Mouse (Mus musculus): ENCODE measurements at regions not wholly inside any gene's neighbourhood (a gene's known extent, or its start where the extent isn't known, plus 50 kb on each side); places are given as distances from the start of the nearest gene placed in this dataset.

DNA sequence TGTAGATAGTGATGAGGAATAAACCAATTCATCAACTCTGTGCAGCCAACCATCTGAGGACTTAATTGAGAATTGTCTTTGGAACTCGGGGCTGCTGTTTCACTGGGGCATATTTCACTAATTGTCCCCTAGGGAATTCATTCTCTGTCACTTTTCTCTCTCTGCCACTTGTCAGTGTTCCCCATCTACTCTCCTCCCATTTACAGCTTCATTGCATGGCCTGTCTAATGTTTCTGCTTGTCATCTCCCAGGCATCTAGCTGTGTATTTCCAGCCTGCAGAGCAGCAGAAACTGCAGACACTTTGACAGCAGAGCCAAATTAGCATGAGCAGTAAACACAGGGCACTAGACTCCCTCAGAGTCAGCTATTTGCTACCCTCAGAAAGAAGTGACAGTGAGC, 1105.2 kb downstream of the Ntrk3 start:
- Histone ChIP-seq H3K9ac (no peak overlapping the region), H3K27ac (replicated peaks) (no peak overlapping the region), H3K9me3 (no peaks in the 10 kb centered on the region), H3K27me3 (no peaks in the 10 kb centered on the region), H3K4me1 (replicated peaks) (0 out of 2 replicates have a peak, but pooled peaks cover 6% of the 10 kb centered on the region), H3K4me3 (no peak overlapping the region), H3K4me2 (no peak overlapping the region), H3K36me3 (no peaks in the 10 kb centered on the region)
- WGBS, result 10% methylated on average over 1 of the region's 1 CpGs
- ATAC-seq (ENCODE audit: low FRiP score, low read depth), result peak; percentile 73; the same call in 1 of the 2 replicates

DNA sequence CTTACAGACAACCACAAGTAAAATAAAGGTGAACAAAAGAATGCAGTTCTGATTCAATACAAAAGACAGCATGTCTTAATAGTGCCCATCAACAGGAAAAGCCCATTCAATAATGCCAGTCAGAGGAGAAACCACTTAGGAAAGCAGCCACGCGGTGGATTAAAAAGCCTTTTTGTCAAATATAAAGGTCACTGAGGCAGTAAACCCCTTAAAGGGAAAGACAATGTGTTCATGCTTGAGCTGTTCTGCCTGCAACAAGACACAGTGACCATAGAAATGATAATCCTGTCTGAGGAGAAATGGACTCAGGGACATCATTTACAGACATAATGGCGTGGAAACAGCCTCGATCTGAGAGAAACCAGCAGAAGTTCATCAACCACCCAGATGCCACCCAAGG, 1114.3 kb downstream of the Ntrk3 start:
- ATAC-seq (ENCODE audit: low FRiP score, low read depth), result no peak
- Histone ChIP-seq H3K27ac (replicated peaks) (0 out of 2 replicates have a peak overlapping the region, but pooled peaks have one; percentile 30), H3K4me2 (no peak overlapping the region), H3K9ac (no peak overlapping the region), H3K36me3 (no peaks in the 10 kb centered on the region), H3K27me3 (no peaks in the 10 kb centered on the region), H3K4me3 (no peak overlapping the region), H3K4me1 (replicated peaks) (peaks cover 11% of the 10 kb centered on the region), H3K9me3 (no peaks in the 10 kb centered on the region)
- 14% methylated on average over 4 of the region's 4 CpGs for whole genome bisulfite sequencing

DNA sequence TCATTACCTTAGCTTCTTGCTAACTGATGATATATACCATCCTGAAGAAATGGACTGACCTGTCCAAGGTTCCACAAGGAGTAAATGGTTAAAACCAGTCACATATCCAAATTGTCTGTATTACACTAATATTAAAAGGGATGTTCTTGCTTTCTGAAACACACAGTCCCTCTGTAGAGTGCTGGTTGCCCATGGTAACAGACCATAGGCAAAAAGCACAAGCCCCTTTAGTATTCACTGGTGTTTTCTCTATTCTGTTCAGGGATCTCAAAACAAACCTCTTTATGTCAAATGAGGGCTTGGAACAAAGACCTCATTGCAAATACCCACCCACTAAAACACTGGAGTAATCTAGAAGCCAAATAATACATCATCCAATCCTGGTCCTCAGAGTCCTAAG, 1114.9 kb downstream of the Ntrk3 start:
- H3K4me3 ChIP-seq, result no peak overlapping the region
- peaks cover 11% of the 10 kb centered on the region for H3K4me1 ChIP-seq (replicated peaks)
- no peak overlapping the region for H3K9ac ChIP-seq
- H3K36me3 ChIP-seq, result no peaks in the 10 kb centered on the region
- H3K27ac ChIP-seq (replicated peaks), result 0 out of 2 replicates have a peak overlapping the region, but pooled peaks have one; percentile 30
- H3K27me3 ChIP-seq, result no peaks in the 10 kb centered on the region
- no peaks in the 10 kb centered on the region for H3K9me3 ChIP-seq
- no peak overlapping the region for H3K4me2 ChIP-seq
- ATAC-seq (ENCODE audit: low FRiP score, low read depth), result no peak

DNA sequence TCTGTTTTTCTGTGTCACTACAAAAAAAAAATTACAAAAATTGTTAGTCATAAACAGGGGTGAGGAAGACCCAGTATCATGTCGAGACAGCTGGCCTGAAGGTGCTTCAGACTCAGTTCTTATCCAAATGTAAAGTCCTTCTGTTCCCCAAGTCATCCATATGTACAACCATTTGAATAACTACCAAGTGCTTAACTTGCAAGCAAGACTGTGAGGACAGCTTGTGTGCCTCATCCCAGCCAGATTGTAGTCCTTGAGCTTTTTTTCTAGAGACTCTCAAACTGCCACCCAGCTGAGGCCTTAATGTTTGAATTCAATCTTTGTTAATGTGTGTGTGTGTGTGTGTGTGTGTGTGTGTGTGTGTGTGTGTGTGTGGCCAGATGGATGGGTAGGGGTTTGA, 1164.9 kb downstream of the Ntrk3 start:
- WGBS, result 79% methylated on average over 1 of the region's 1 CpGs
- Histone ChIP-seq H3K4me2 (no peak overlapping the region), H3K36me3 (no peaks in the 10 kb centered on the region), H3K27ac (replicated peaks) (no peak overlapping the region), H3K4me1 (replicated peaks) (no peaks in the 10 kb centered on the region), H3K4me3 (no peak overlapping the region), H3K9me3 (no peaks in the 10 kb centered on the region), H3K9ac (no peak overlapping the region), H3K27me3 (no peaks in the 10 kb centered on the region)
- no peak for ATAC-seq (ENCODE audit: low FRiP score, low read depth)

DNA sequence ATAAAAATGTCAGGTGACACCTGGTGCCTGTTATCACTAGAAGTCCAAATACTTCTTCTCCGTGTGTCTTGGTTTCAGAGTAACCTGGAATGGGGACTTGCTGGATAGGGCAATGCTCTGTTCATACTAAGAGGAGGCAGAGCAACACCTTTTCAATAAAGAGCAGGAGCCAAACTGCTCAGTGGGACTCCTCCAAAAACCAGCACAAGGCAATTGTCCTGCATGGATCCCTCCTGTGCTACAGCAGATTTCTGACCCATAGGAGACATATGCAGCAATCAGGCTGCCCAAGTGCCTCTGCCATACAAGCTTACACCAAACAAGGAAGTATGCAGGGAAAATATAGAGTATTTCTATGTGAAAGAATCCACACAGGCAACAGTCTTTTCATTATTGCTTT, 1178.7 kb downstream of the Ntrk3 start:
- H3K4me1 ChIP-seq (replicated peaks), result no peaks in the 10 kb centered on the region

DNA sequence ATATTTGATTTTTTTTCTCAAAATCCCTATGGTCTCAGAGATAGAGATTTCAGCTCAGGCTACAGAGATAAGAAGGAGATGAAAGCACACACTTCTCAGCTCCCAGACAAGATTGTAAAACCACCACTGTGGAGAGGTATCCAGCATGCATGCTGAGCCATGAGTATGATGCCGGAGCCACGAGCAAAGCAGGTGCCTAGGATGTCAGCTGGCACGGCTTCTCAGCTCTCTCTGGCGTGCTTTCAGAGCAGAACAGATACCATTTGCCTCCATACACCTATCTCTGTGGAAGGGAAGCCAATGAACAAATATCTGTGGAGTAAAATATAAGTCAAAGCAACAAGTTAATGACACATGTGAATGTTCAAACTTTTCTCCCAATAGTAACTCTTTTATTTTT, 1179.3 kb downstream of the Ntrk3 start:
- no peaks in the 10 kb centered on the region for H3K27me3 ChIP-seq
- H3K4me3 ChIP-seq, result no peak overlapping the region
- H3K4me2 ChIP-seq, result no peak overlapping the region
- no peak for ATAC-seq (ENCODE audit: low FRiP score, low read depth)
- no peaks in the 10 kb centered on the region for H3K4me1 ChIP-seq (replicated peaks)
- WGBS, result 71% methylated on average over 4 of the region's 4 CpGs
- H3K36me3 ChIP-seq, result no peaks in the 10 kb centered on the region
- no peaks in the 10 kb centered on the region for H3K9me3 ChIP-seq
- no peak overlapping the region for H3K9ac ChIP-seq
- no peak overlapping the region for H3K27ac ChIP-seq (replicated peaks)

More for the DNA sequence above, 1178.7 kb downstream of the Ntrk3 start:
- H3K9me3 ChIP-seq, result no peaks in the 10 kb centered on the region
- ATAC-seq (ENCODE audit: low FRiP score, low read depth), result no peak
- no peaks in the 10 kb centered on the region for H3K27me3 ChIP-seq
- H3K27ac ChIP-seq (replicated peaks), result no peak overlapping the region
- H3K36me3 ChIP-seq, result no peaks in the 10 kb centered on the region
- no peak overlapping the region for H3K9ac ChIP-seq
- H3K4me3 ChIP-seq, result no peak overlapping the region
- WGBS, result 55% methylated on average over 1 of the region's 1 CpGs
- H3K4me2 ChIP-seq, result no peak overlapping the region

DNA sequence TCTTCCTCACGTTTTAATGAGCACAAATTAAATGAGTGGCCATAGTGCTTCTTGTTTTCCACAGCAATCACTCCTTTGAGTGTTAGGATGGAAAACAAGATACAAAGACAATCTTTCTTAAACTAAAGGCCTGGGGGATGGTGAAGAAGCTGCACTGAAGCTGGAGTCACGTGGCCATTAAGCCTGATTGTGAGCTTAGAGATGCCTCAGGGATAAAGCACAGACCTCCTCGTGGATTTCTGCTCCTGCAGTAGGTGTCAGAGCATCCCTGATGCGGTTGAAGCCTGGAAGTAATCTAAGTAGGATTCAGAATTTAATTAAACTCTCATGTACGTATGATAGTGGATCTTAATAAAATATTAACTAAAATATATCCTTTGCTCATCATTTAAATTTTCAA, 1200.9 kb downstream of the Ntrk3 start:
- Histone ChIP-seq H3K4me2 (no peak overlapping the region), H3K27me3 (no peaks in the 10 kb centered on the region), H3K9me3 (no peaks in the 10 kb centered on the region), H3K36me3 (no peaks in the 10 kb centered on the region), H3K27ac (replicated peaks) (no peak overlapping the region; the same call in 1 of the 2 replicates), H3K9ac (no peak overlapping the region), H3K4me1 (replicated peaks) (0 out of 2 replicates have a peak, but pooled peaks cover 4% of the 10 kb centered on the region), H3K4me3 (no peak overlapping the region)
- ATAC-seq (ENCODE audit: low FRiP score, low read depth), result no peak
- WGBS, result 34% methylated on average over 5 of the region's 5 CpGs

DNA sequence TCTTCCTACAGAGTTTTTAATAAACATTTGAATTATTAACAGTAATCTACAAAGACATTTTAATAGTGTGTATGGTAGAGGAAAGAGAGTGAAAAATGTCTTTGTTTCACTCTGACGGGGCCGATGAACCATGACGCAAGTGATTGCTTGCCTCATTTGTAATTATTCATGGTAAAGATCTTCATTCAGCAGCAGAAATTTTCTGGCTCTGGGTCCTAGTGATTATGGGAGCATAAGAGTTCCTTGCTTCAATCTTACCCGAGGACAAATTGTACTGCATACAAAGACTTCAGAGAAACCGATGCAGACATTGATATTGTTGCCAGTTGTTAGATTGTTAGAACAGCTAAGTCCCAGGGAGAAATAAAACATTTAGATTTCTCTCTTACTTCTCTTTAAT, 1209.9 kb downstream of the Ntrk3 start:
- no peak for ATAC-seq (ENCODE audit: low FRiP score, low read depth)
- Histone ChIP-seq H3K4me3 (no peak overlapping the region), H3K9ac (no peak overlapping the region), H3K4me2 (no peak overlapping the region), H3K27me3 (no peaks in the 10 kb centered on the region), H3K36me3 (no peaks in the 10 kb centered on the region), H3K4me1 (replicated peaks) (no peaks in the 10 kb centered on the region), H3K9me3 (no peaks in the 10 kb centered on the region), H3K27ac (replicated peaks) (no peak overlapping the region)
- WGBS, result 24% methylated on average over 5 of the region's 5 CpGs

DNA sequence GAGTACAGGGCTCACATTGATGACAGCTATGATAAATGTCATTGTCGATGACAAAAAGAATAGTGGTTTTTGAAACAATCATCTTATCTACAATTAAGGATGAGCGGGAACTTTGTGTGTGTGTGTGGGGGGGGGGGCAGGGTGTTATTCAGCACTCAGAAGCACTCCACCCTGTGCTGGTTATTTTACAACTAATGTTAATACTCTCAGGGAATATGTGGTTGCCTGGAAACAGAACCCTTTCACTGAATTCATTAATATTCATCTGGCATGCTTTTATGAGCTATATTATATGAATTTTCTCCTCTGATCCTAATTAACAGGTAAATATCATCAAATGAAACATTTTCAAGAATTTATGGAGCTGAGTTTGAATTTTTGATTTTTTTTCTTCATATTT, 1228.2 kb downstream of the Ntrk3 start:
- Histone ChIP-seq H3K4me1 (replicated peaks) (0 out of 2 replicates have a peak, but pooled peaks cover 5% of the 10 kb centered on the region), H3K36me3 (no peaks in the 10 kb centered on the region), H3K4me3 (no peak overlapping the region), H3K4me2 (no peak overlapping the region), H3K9ac (no peak overlapping the region), H3K9me3 (no peaks in the 10 kb centered on the region), H3K27ac (replicated peaks) (no peak overlapping the region), H3K27me3 (no peaks in the 10 kb centered on the region)
- ATAC-seq (ENCODE audit: low FRiP score, low read depth), result no peak
- 63% methylated on average over 2 of the region's 2 CpGs for WGBS

DNA sequence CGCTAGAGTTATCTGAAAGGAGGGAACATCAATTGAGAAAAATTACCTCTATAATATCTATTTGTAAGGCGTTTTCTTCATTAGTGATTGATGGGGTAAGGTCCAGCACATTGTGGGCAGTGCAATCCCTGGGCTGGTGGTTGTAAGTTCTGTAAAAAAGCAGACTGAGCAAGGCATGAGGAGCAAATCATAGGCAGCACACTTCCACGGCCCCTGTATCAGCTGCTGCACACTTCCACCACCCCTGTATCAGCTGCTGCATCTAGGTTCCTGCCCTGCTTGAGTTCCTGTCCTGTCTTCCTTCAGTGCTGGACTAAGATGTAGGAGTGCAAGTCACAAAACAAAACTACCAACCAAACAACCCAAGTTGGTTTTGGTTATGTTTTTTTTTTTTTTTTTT, 1230.2 kb downstream of the Ntrk3 start:
- WGBS, result 84% methylated on average over 3 of the region's 3 CpGs
- Histone ChIP-seq H3K4me2 (no peak overlapping the region), H3K4me3 (no peak overlapping the region), H3K4me1 (replicated peaks) (0 out of 2 replicates have a peak, but pooled peaks cover 5% of the 10 kb centered on the region), H3K36me3 (no peaks in the 10 kb centered on the region), H3K27ac (replicated peaks) (no peak overlapping the region), H3K9me3 (no peaks in the 10 kb centered on the region), H3K27me3 (no peaks in the 10 kb centered on the region), H3K9ac (no peak overlapping the region)
- ATAC-seq (ENCODE audit: low FRiP score, low read depth), result no peak

DNA sequence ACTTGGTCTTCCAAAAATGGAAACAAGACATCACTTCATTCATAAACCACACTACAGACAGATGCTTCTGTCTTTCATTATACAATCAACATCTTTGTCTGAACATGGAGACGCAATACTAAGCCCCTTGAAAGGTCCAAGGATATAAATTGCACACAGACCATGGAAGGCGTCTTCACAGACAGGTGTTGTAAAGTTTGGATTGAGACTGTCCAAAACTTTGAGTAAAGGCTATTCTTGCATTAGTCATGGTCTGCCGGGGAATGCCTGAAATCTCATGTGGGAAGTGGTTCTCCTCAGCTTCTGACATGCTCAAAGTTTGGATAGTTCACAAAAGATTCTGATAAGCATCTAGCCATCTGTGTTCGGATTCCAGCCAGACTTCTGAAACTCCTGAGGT, 1235.2 kb downstream of the Ntrk3 start:
- Histone ChIP-seq H3K4me1 (replicated peaks) (no peaks in the 10 kb centered on the region), H3K36me3 (no peaks in the 10 kb centered on the region), H3K9me3 (no peaks in the 10 kb centered on the region), H3K4me3 (no peak overlapping the region), H3K4me2 (no peak overlapping the region), H3K27ac (replicated peaks) (no peak overlapping the region), H3K27me3 (no peaks in the 10 kb centered on the region), H3K9ac (no peak overlapping the region)
- 79% methylated on average over 4 of the region's 4 CpGs for WGBS
- no peak for ATAC-seq (ENCODE audit: low FRiP score, low read depth)

DNA sequence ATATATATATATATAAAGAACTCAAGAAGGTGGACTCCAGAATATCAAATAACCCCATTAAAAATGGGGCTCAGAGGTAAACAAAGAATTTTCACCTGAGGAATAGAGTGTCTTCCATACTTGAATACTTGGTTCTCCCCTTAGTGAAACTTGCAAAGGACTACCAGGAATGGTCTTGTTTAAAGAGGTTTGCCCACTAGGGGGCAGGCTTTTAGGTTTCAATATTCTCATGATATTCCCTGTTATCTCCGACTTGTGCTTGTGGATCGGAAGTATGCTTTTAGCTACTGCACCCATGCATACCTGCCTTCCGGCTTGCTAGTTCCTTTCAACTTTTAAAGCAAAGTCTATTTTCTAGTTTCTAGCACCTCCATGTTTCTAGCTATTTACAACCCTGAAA, 1242.7 kb downstream of the Ntrk3 start:
- Histone ChIP-seq H3K27ac (replicated peaks) (no peak overlapping the region), H3K4me1 (replicated peaks) (no peaks in the 10 kb centered on the region), H3K9me3 (no peaks in the 10 kb centered on the region), H3K27me3 (no peaks in the 10 kb centered on the region), H3K36me3 (no peaks in the 10 kb centered on the region), H3K4me2 (no peak overlapping the region), H3K4me3 (no peak overlapping the region), H3K9ac (no peak overlapping the region)
- ATAC-seq (ENCODE audit: low FRiP score, low read depth), result no peak
- 93% methylated on average over 3 of the region's 3 CpGs for WGBS

DNA sequence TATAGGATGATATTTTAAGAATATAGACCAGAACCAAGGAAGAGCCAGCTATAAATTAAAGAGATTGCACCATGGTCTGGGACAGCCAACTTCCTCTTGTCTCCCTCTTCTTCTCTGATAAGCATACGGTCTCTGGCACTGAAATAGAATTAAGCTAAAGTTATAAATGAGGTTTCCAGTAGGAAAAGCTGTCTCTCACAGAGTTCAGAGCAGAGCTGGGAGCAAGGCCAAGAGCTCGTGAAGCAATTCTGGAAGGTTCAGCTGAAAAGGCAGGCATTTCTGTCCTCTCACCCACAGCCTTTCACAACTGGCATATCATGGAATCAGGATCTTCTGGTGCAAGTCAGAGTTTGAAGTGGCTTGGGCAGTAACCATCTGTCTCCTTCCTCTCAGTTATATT, 1247.8 kb downstream of the Agbl1 start:
- Histone ChIP-seq H3K9me3 (no peaks in the 10 kb centered on the region), H3K4me3 (no peak overlapping the region), H3K4me1 (replicated peaks) (no peaks in the 10 kb centered on the region), H3K4me2 (no peak overlapping the region), H3K9ac (no peak overlapping the region), H3K36me3 (no peaks in the 10 kb centered on the region), H3K27ac (replicated peaks) (no peak overlapping the region), H3K27me3 (no peaks in the 10 kb centered on the region)
- ATAC-seq (ENCODE audit: low FRiP score, low read depth), result no peak
- WGBS, result 75% methylated on average over 2 of the region's 2 CpGs

Measured in hindbrain, embryonic 15.5 days (tissue).